Mouse (Mus musculus) liver, embryonic 11.5 days (tissue): ENCODE results near the gene Poldip2. TPM values are rescaled to one million over a fixed set of nuclear protein-coding genes. Genes with fewer than 3 reads are reported as not detected.

ENCODE experiments used
- ATAC-seq: fragments of 200-750 bp; cut with Nextera tagmentation; replicated peaks from 2 replicates; pipeline ENCODE4 v1.8.0; 2017; ENCODE audit warnings: moderate number of reproducible peaks, mild to moderate bottlenecking, moderate TSS enrichment, moderate library complexity; ENCODE audit not compliant: low FRiP score
- DNase-seq: peaks from one replicate; pipeline ENCODE4 v3.0.0-alpha.2; 2017; ENCODE audit warnings: low spot score
- H3K27ac ChIP-seq: fragments of 300-500 bp; sonication (generic); 2 replicates; pipeline ENCODE4 v1.5.1; 2014; ENCODE audit warnings: mild to moderate bottlenecking, low read depth, low read length, control low read depth
- H3K27me3 ChIP-seq: fragments of 300-500 bp; sonication (generic); replicated peaks from 2 replicates; pipeline ENCODE4 v1.6.1; 2014; ENCODE audit warnings: low read length, mixed read lengths; ENCODE audit not compliant: control insufficient read depth, insufficient read depth
- H3K36me3 ChIP-seq: fragments of 300-500 bp; sonication (generic); 2 replicates; pipeline ENCODE4 v1.6.1; 2014; ENCODE audit warnings: mild to moderate bottlenecking, low read length, moderate library complexity, mixed read lengths; ENCODE audit not compliant: control insufficient read depth, insufficient read depth
- H3K4me1 ChIP-seq: fragments of 300-500 bp; sonication (generic); replicated peaks from 2 replicates; pipeline ENCODE4 v1.6.1; 2014; ENCODE audit warnings: low read length, mixed read lengths; ENCODE audit not compliant: control insufficient read depth, insufficient read depth
- H3K4me2 ChIP-seq: fragments of 300-500 bp; sonication (generic); 2 replicates; pipeline ENCODE4 v1.6.1; 2014; ENCODE audit warnings: mild to moderate bottlenecking, control low read depth, moderate library complexity
- H3K4me3 ChIP-seq: fragments of 300-500 bp; sonication (generic); 2 replicates; pipeline ENCODE4 v1.5.1; 2014; ENCODE audit warnings: low read depth, low read length, control low read depth
- H3K9ac ChIP-seq: fragments of 300-500 bp; sonication (generic); 2 replicates; pipeline ENCODE4 v1.6.1; 2014; ENCODE audit warnings: low read depth, low read length, control low read depth
- H3K9me3 ChIP-seq: fragments of 300-500 bp; sonication (generic); 2 replicates; pipeline ENCODE4 v1.6.1; 2016; ENCODE audit warnings: low read length, inconsistent platforms, mixed read lengths; ENCODE audit not compliant: control insufficient read depth
- WGBS: fragments of 180-500 bp; shearing (Covaris S2); extraction: QIAGEN DNeasy Blood & Tissue Kit; methylation state at CpG from one replicate; pipeline ENCODE4 v1.1.7; 2014; 5-methylcytosine and 5-hydroxymethylcytosine counted together
- polyA plus RNA-seq: library from polyadenylated mRNA; unstranded; fragments of >200 nt; fragmentation: Nextera tagmentation; extraction: Ambion mirVana; gene quantifications from 2 replicates; pipeline ENCODE4 v1.2.1, GENCODE M21; 2014

The Poldip2 gene
- polyA plus RNA-seq, 1 experiment from 2014 or later: 151 TPM

- peaks cover 37% of the 10 kb centered on the region for H3K36me3 ChIP-seq
- 61% methylated on average over 2 of the region's 2 CpGs for WGBS
- H3K9ac ChIP-seq: no peak overlapping the region
- DNase-seq (no peak), ATAC-seq (no peak)
- H3K4me2 ChIP-seq: no peak overlapping the region
- peaks cover 7% of the 10 kb centered on the region for H3K4me1 ChIP-seq
- no peak overlapping the region for H3K4me3 ChIP-seq
- H3K27ac ChIP-seq: no peak overlapping the region
- no peaks in the 10 kb centered on the region for H3K27me3 ChIP-seq
- no peaks in the 10 kb centered on the region for H3K9me3 ChIP-seq
These were observed 3.7 kb downstream of the Poldip2 start for GRCm38 (mm10) chr11:78515549-78516325.

GRCm38 (mm10) chr11:78518931-78519330 is 6.9 kb downstream of the Poldip2 start:
- Histone ChIP-seq H3K9ac (no peak overlapping the region), H3K36me3 (peaks cover 62% of the 10 kb centered on the region), H3K4me1 (no peaks in the 10 kb centered on the region), H3K4me2 (no peak overlapping the region), H3K27ac (no peak overlapping the region), H3K4me3 (no peak overlapping the region), H3K27me3 (no peaks in the 10 kb centered on the region), H3K9me3 (no peaks in the 10 kb centered on the region)
- ATAC-seq: no peak
- DNase-seq: no peak
- WGBS: 94% methylated on average over 10 of the region's 10 CpGs

GRCm38 (mm10) chr11:78521880-78522279 is 9.9 kb downstream of the Poldip2 start:
- WGBS: 94% methylated on average over 3 of the region's 3 CpGs
- no peaks in the 10 kb centered on the region for H3K4me1 ChIP-seq

GRCm38 (mm10) chr11:78522481-78522997 is 10.5 kb downstream of the Poldip2 start:
- WGBS: 79% methylated on average over 1 of the region's 1 CpGs
- no peaks in the 10 kb centered on the region for H3K27me3 ChIP-seq
- DNase-seq (no peak), ATAC-seq (no peak)
- no peaks in the 10 kb centered on the region for H3K4me1 ChIP-seq
- H3K9me3 ChIP-seq: no peaks in the 10 kb centered on the region
- no peak overlapping the region for H3K4me2 ChIP-seq
- H3K9ac ChIP-seq: no peak overlapping the region
- peaks cover 46% of the 10 kb centered on the region for H3K36me3 ChIP-seq
- no peak overlapping the region for H3K4me3 ChIP-seq
- H3K27ac ChIP-seq: no peak overlapping the region

More at GRCm38 (mm10) chr11:78521880-78522279, 9.9 kb downstream of the Poldip2 start:
- Histone ChIP-seq H3K27me3 (no peaks in the 10 kb centered on the region), H3K27ac (no peak overlapping the region), H3K36me3 (peaks cover 47% of the 10 kb centered on the region), H3K4me2 (no peak overlapping the region), H3K9ac (no peak overlapping the region), H3K4me3 (no peak overlapping the region), H3K9me3 (no peaks in the 10 kb centered on the region)
- ATAC-seq (no peak), DNase-seq (no peak)

GRCm38 (mm10) chr11:78523241-78523955 is 11.4 kb downstream of the Poldip2 start:
- Histone ChIP-seq H3K9me3 (no peaks in the 10 kb centered on the region), H3K4me1 (no peaks in the 10 kb centered on the region), H3K4me2 (no peak overlapping the region), H3K36me3 (peaks cover 42% of the 10 kb centered on the region), H3K4me3 (no peak overlapping the region), H3K27ac (no peak overlapping the region), H3K27me3 (no peaks in the 10 kb centered on the region), H3K9ac (no peak overlapping the region)
- 91% methylated on average over 9 of the region's 9 CpGs for WGBS
- DNase-seq: no peak
- no peak for ATAC-seq

GRCm38 (mm10) chr11:78524838-78525237 is 12.8 kb downstream of the Poldip2 start:
- WGBS: 91% methylated on average over 2 of the region's 2 CpGs
- H3K36me3 ChIP-seq: peaks cover 47% of the 10 kb centered on the region

GRCm38 (mm10) chr11:78528714-78529113 is 16.7 kb downstream of the Poldip2 start:
- DNase-seq (no peak), ATAC-seq (no peak)
- H3K9ac ChIP-seq: no peak overlapping the region
- no peaks in the 10 kb centered on the region for H3K9me3 ChIP-seq
- H3K27ac ChIP-seq: no peak overlapping the region
- no peak overlapping the region for H3K4me2 ChIP-seq
- H3K27me3 ChIP-seq: no peaks in the 10 kb centered on the region
- no peaks in the 10 kb centered on the region for H3K4me1 ChIP-seq
- H3K4me3 ChIP-seq: no peak overlapping the region
- whole genome bisulfite sequencing: 86% methylated on average over 9 of the region's 9 CpGs
- peaks cover 25% of the 10 kb centered on the region for H3K36me3 ChIP-seq

More at GRCm38 (mm10) chr11:78524838-78525237, 12.8 kb downstream of the Poldip2 start:
- Histone ChIP-seq H3K4me3 (no peak overlapping the region), H3K4me2 (no peak overlapping the region), H3K27ac (no peak overlapping the region), H3K9me3 (no peaks in the 10 kb centered on the region), H3K4me1 (no peaks in the 10 kb centered on the region), H3K27me3 (no peaks in the 10 kb centered on the region), H3K9ac (no peak overlapping the region)
- DNase-seq (no peak), ATAC-seq (no peak)

DNA sequence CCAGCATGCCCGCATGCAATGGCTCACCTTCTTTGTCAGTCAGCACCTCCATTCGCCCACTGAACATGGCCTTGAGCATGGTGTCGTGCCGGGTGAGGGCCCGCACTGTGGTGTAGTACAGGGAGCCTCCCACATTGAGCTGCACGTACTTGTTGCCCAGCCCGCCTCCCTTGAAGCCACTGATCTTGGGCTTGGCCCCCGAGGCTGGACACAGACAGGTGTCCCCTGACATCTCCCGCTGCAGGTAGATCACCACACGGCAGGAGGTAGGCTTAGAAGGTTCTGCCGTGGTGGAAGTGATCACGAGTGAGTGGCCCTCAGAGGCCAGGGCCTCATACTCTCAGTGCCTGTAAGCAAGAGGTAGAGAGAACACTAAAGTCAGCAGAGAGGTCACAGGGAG is 18.0 kb downstream of the Poldip2 start:
- peaks cover 19% of the 10 kb centered on the region for H3K36me3 ChIP-seq
- H3K9me3 ChIP-seq: no peaks in the 10 kb centered on the region
- 89% methylated on average over 12 of the region's 12 CpGs for WGBS
- DNase-seq (no peak), ATAC-seq (no peak)
- no peak overlapping the region for H3K4me2 ChIP-seq
- H3K27ac ChIP-seq: no peak overlapping the region; the same call in 1 of the 2 replicates
- H3K9ac ChIP-seq: no peak overlapping the region
- H3K4me3 ChIP-seq: no peak overlapping the region
- no peaks in the 10 kb centered on the region for H3K27me3 ChIP-seq
- H3K4me1 ChIP-seq: peaks cover 5% of the 10 kb centered on the region; the same call in 1 of the 2 replicates
